Mouse (Mus musculus) embryonic fibroblast, embryonic 13.5 days (primary cell): ENCODE results near the gene Ubl4b.

Source experiments
- CTCF ChIP-seq: IDR thresholded peaks from 2 replicates; pipeline ENCODE4 v1.5.1; 2011; ENCODE audit warnings: mild to moderate bottlenecking, control low read depth, low read length, moderate library complexity, borderline replicate concordance; ENCODE audit not compliant: insufficient read depth
- POLR2A ChIP-seq: IDR thresholded peaks from 2 replicates; pipeline ENCODE4 v1.6.1; 2011; ENCODE audit warnings: low read depth, mild to moderate bottlenecking, control low read depth, low read length, moderate library complexity

GRCm38 (mm10) chr3:107546956-107547355, 7.9 kb downstream of the Ubl4b start:
- no peak for TF ChIP-seq POLR2A
- TF ChIP-seq CTCF: no peak
